In genomic region chr19:55276100-55276499, GRCm38 (mm10) we compare ENCODE assay signal across 24 mouse cellular contexts. TPM values are rescaled to one million over a fixed set of nuclear protein-coding genes. Genes with fewer than 3 reads are reported as not detected.
"Had no signal": no experiment of that assay in that cellular context is flagged by ENCODE, and none has a peak within 500 bp of the region (broad histone marks: within the 10 kb centered on the region; RNA-seq: fewer than 3 reads in every experiment).

No protein-coding gene starts in this region.

- H3K4me3 ChIP-seq: layer of hippocampus, adult 2 months; left cerebral cortex, adult 2 months; lung, embryonic 15.5 days; megakaryocyte, embryonic 14.5 days; midbrain, embryonic 10.5 days; midbrain, embryonic 13.5 days; myocyte; neural tube, embryonic 13.5 days; stomach, embryonic 15.5 days had no signal

- ATAC-seq: intestine, postnatal 0 days; midbrain, embryonic 13.5 days; midbrain, embryonic 16.5 days had no signal

- H3K4me1 ChIP-seq: neural tube, embryonic 13.5 days had no signal

- DNase-seq: kidney, adult 2 months; kidney, postnatal 25 days; layer of hippocampus, postnatal 36 days; lung, postnatal 10 days; lung, postnatal 36 days; right cerebral cortex, postnatal 25 days; spleen, adult 18-20 months; thymus, postnatal 25 days had no signal

- H3K9ac ChIP-seq: lung, embryonic 15.5 days; midbrain, embryonic 13.5 days; neural tube, embryonic 13.5 days; stomach, embryonic 15.5 days had no signal

- H3K4me2 ChIP-seq: lung, embryonic 15.5 days; midbrain, embryonic 13.5 days; neural tube, embryonic 13.5 days; stomach, embryonic 15.5 days had no signal

- H3K27ac ChIP-seq: kidney, postnatal 0 days; layer of hippocampus, adult 2 months; left cerebral cortex, adult 2 months; lung, embryonic 15.5 days; midbrain, embryonic 10.5 days; midbrain, embryonic 13.5 days; neural tube, embryonic 13.5 days; stomach, embryonic 15.5 days had no signal

- H3K9me3 ChIP-seq: lung, embryonic 15.5 days; megakaryocyte, embryonic 14.5 days; midbrain, embryonic 10.5 days; midbrain, embryonic 13.5 days; neural tube, embryonic 13.5 days; stomach, embryonic 15.5 days had no signal

- H3K36me3 ChIP-seq: midbrain, embryonic 13.5 days had no signal

- H3K27me3 ChIP-seq: lung, embryonic 15.5 days; megakaryocyte, embryonic 14.5 days; midbrain, embryonic 13.5 days; neural tube, embryonic 13.5 days; stomach, embryonic 15.5 days had no signal

RNA-seq across cellular contexts. Expression of gene Gucy2g, which starts 35.1 kb away (rescaled TPM):
- total RNA-seq: monocyte, adult 5-6 weeks; neutrophil, adult 5-6 weeks had no signal
- polyA plus RNA-seq: intestine, embryonic 14.5 days; limb, embryonic 11.5 days; midbrain, embryonic 10.5 days; neural tube, embryonic 13.5 days had no signal
